Mouse (Mus musculus) urinary bladder, adult 18-20 months (tissue): ENCODE measurements around the gene Samd4.

Experiments used
- DNase-seq, 2 experiments: peaks; one replicate each; pipeline ENCODE4 v3.0.0; 2022; ENCODE audit warnings: low spot score in 2 of 2, mixed read lengths in 2 of 2

Samd4 gene

DNA sequence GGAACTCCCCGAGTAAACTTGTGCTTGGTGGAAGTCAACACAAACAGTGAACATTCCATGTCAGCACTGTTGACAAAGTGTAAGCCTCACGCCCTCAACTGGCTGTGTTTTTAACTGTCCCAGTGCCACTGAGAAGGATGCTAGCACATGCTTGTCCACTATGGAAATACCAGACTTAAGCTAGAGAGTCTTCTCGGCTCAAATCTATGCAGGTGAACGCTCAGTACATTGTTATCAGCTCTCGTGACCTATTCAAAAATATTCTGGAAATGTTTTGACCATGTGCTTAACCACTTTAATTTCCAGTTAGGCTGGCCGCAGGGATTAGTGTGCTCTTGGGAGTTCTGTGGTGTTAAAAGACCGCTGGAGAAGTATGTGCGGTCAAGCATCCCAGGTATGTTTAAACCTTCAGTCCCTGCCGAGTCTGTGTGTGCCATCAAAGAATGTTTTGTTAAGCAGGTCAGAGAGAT, 73.0 kb downstream of the Samd4 start:
- no peak for DNase-seq

DNA sequence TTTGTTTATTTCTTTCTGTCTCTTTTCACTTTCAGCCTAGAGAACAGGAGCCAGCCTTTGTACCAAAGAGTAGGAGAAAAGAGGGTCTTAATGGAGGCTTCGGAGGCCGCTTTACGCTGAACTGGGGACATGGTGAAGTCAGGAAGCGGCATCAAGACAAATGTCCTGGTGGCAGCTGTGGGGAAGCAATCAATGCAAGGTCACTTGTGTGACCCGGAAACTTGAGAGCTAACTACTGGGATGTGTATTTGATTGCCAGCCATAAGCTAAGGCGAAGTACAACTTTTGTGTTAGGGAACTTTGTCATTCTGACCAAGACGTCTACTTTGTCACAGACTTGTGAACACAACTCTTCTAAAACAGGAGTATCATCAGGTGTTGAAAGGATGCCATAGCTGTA, 73.5 kb downstream of the Samd4 start:
- DNase-seq: no peak

DNA sequence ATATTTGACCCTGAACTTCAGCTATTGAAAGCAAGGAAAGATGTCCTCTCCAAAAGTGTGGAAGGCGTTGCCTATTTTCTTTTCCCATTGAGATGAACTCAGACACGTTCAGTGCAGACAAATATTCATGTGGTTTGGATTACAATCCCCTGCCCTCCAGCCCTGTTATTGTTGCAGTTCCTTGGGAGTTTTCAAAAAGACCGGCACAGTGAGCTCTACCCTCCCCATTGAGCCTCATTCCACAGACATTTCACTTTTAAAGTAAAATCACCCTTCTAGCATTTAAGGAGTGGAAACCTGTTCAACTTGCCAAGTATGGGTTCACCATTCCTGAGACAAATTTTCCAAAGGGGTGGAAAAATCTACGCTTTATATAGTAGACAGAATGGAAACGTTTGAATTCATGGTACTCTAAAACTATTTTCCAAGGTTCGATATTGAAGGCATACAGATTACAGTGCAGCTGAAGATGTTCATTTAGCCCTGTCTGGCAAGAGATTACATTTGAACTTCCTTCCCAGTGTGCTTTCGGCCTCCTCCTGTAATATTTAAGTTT, 76.6 kb downstream of the Samd4 start:
- no peak for DNase-seq

DNA sequence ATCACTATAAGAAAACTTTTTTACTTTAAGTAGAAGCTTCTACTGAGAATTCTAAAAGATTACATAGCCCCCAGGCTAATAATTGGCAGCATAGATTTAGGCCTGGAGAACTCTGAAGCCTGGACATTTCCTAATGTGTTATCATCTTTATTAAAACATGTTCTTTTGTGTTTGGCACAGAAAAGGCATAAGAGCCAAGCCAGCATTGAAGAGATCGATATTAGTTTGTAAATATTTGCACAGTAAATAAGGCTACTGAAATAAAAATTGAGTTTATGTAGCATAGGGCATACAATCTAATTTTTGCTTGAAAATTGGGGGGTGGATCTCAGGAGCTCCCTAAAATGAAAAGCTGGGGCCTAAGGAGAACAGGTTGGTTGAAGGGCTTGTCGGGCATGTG, 77.2 kb downstream of the Samd4 start:
- DNase-seq: no peak

DNA sequence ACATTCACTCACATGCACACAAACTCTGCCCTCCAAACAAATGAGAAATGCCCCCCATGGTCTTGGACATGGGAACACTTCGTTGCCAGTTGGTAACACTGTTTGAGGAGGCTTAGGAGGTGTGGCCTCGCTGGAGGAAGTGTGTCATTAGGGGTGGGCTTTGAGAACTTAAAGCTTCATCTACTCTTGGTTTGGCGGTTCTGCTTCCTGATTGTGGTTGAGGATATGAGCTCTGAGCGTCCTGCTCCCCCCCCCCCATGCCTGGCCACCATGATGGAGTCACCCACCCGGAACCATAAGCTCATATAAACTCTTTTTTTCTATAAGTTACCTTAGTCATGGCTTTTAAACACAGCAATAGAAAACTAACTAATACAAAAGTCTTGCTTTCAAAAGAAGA, 80.2 kb downstream of the Samd4 start:
- no peak for DNase-seq

DNA sequence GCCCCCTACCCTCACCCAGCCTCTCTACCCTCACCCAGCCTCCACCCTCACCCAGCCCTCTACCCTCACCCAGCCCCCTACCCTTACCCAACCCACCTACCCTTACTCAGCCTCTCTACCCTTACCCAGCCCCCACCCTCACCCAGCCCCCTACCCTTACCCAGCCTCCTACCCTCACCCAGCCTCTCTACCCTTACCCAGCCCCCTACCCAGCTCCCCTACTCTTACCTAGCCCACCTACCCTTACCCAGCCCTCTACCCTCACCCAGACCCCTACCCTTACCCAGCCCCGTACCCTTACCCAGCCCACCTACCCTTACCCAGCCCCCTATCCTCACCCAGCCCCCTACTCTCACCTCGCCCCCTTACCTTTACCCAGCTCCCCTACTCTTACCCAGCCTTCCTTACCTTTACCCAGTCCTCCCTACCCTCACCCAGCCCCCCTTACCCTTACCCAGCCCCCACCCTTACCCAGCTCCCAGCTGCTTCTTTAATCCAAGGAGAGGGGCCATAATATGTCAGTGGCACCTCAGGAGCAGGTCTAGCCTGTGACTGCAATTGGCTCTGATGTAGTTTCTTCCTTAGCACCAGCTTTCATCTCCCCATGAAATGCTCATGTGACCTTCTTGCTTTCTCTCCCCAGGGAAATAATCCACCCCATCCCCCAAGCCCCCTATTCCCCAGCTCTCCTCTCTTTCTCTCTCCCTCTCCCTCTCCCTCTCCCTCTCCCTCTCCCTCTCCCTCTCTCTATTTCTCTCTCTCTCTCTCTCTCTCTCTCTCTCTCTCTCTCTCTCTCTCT, 81.6 kb downstream of the Samd4 start:
- DNase-seq: no peak

DNA sequence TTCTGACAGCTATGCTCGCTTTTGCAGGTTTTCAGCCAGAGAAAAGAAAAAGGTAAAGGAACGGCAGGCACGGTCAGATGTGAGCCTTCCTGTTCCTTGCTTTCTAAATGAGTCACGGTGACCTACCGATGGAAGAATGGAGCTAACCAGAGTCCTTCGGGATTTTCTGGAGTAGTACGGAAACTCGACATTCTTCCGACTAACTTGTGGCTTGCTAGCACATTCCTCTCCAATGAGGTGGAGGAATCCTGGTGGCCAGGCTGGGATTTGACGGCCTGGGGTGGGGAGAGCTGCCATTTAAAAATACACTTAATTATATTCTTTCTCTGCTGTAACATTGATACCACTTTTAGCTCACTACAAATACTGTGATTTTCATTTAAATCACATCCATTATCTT, 83.6 kb downstream of the Samd4 start:
- DNase-seq: no peak

DNA sequence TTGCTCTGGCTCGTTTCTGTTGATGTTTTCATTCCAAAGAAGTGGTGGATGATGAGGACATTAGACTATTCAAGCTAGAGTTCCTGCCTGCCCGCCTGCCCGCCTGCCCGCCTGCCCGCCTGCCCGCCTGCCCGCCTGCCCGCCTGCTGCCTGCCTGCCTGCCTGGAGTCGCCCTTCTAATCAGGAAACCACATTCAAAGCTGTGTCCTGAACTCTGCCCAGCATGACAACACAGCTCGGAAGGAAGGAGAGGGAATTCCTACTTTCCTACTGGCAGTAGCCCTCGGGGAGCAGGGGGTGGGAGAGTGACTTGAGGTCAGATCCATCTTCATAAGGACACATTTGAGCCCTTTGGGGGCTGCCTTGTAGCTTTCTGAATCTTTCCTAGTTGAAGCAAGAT, 85.4 kb downstream of the Samd4 start:
- no peak for DNase-seq

DNA sequence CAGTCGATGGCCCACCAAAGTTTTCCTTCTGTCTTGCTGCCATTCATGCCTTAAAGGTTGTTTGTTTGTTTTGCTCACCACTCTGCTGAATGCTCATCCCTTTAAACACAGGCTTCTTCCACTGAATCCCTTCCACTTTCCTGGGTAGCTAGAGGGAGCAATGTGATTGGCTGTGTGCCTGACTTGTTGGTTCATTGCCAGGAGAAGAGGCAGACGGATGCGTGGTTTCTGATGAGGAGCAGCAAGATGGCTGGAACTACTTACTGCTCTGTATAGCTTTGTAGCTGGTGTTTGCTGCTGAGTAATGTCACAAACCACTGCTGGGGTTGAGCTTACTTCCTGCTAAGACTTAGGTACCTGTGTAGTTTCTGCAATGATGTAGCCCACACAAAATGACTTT, 88.0 kb downstream of the Samd4 start:
- DNase-seq: no peak

DNA sequence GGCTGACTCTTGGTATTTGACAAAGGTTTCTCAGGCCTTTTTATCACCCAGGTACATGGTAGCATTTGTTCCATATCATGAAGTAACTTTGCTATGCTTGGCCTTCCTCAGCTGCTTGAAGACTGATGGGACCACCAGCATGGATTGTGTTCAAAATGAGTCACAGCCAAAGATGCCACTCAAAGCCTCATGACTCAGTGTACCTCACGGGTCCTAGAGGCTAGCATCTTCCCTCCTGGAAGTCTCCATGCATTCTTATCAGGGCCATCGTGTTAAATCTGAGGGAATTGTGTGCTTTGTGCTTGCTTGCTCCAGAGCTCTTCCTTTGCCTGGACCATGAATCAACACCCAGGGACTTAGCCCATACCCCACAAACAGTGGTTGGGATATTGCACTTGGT, 89.1 kb downstream of the Samd4 start:
- DNase-seq: no peak

DNA sequence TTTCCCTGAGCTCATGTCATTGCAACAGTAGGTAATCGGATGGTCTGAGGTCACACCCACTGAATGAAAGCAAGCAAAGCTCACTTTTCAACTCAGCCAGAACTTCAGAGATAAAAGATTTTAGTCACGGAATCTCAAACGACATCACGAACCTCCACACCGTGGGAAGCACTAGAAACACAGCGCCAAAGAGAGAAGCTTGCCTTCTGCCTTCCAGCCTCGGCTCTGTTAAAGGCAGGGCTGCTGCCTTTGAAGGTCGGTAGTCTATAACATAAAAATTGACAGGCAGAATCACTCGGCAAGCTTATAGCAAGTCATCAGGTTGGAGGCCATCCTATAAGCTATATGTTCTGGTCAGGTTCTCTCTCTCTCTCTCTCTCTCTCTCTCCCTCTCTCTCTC, 92.2 kb downstream of the Samd4 start:
- DNase-seq: no peak

DNA sequence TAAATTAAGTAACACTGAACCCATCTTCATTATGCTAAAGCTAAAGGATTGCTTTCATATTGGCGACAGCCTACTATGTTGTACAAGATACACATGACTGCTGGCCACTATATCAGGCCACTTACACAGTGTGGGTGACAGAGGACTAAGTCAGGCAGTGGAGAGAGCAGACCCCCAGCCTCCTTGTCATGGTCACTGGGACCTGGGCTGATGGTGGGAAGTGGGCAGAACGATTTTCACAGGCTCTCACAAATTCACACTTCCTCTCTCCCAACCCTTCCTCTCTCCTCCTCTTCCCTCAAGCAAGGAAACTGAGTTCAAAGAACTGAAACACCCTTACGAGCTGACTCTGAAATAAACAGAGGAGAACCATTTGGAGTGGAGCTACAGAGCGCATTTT, 93.3 kb downstream of the Samd4 start:
- DNase-seq: no peak

DNA sequence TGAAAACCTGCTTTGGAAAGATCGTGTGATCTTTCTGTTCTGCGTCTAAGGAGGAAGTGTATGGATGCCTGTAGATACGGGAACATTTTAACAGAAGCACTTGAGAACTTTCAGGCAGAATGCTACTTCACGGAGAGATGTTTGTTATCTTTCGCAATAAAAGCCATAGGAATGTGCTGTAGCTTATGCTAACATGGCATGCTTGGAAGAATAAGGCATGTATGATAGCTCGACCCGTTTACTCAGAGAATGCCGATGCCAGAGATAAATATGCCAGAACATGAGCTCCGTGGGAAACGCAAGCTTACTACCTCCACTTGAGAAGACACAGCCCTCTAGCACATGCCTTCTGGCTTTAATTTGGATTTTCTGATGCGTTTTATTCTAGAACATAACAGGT, 94.1 kb downstream of the Samd4 start:
- peak in 1 of 2 experiments; percentile 22 for DNase-seq

DNA sequence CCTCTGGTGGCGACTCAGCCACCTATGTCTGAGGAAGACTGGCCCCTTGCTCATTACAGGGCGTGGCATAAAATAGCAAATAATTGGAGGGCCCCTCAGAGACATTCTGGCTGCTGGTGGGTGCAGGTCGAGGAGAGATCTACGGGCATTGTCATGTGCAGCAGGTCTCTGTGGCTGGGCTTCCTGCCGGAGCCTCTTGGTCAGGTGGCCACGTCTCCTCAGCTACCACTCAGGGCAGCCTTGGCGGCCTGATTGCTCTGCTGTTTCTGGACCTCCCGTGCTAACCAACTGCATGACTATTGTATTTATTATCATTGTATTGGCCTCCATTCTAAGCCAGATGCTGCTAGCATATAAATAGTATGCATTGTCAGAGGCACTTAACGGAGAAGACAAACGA, 95.0 kb downstream of the Samd4 start:
- DNase-seq: no peak

DNA sequence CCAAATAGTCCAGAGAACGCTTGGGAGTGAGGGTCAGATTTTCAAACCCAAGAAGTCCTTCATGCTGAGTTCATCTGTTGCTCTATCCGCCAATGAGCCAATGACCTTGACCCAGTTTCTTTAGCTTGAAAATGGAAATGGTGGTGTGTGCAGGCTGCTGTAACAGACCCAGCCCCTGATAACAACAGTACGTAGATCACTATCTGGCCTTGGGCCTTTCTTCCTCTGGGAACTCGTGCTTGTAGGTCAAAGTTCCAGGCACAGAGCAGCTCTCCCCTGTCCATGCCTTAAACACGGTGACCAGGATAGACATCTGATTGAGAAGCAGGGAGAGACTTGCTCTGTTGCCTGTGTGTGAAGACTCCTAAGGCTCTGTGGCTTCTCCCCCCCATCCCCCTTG, 96.5 kb downstream of the Samd4 start:
- no peak for DNase-seq

DNA sequence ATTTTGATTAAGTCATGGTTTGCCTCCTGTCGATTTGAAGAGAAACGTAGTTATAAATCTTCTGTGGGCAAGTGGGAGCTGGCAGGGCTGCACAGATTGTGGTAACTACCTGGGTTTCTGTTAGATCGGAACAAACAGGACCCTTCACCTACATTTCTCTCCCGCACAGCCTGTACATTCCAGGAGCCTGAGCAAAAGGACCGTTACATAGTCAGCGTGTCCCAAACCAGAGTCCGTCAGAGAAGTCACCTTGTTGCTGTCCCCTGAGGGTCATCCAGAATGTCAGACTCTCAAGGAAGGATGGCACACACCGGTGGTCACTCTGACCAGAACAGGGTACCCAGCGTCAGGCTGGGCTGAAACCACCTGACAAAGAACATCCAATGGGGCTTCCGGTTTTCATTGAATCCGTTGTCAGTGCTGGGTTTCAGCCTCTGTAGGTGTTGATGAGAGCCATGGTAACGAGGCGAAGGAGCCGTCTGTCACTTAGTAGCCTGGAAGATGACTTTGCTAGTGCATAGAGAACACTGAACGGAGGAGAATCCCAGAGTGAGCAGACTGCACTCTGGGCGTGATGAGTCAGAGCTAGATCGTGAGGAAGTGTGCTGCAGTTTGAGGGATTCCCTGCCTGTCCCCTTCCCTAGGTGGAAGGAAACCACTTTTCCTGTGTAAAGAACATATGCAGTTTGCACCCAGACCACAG, 98.2 kb downstream of the Samd4 start:
- no peak for DNase-seq

DNA sequence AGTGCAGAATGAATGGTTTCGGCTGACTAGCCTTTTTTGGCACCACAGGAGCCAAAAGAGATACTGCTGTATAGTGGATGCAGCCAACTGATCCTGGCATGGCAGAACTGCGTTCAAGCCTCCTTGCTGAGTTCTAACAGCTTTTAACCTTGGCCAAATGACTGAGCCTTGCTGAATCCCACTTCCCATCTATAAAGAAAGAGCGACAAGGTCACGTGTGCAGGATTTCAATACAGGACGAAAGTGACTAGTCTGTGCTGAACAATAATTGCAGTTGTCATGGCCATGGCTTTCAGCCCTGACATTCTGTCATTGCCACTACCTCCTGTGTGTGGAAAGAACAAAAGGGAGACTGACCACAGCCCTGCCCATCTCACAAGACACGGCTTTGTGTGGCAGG, 99.5 kb downstream of the Samd4 start:
- DNase-seq: no peak

DNA sequence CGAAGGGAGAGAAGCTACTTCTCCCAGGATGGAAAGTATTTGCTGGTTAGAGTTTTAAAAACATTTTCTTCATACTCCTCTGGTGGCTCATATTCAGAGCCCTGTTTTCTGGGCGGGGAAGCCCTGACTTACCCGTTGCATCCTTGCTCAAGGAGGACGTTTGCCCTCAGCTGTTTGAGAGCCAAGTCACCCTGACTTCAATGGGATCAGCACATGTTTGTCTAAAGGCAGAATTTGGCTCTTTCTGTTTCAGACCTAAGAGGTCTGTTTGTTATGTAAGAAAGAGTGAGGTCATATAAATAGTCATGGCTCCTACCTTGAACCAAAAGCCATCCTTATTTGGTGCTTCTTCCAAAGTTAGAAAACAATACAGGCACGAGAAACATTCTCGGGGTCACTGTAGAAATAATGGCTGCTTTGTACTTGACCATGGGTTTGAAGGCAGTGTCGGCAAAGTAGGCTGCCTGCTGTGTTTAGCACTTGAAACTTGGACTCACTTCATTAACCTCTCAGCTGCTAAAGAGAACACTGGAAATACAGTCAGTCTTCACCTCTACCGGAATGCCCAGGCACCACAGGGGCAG, 102.0 kb downstream of the Samd4 start:
- no peak for DNase-seq

DNA sequence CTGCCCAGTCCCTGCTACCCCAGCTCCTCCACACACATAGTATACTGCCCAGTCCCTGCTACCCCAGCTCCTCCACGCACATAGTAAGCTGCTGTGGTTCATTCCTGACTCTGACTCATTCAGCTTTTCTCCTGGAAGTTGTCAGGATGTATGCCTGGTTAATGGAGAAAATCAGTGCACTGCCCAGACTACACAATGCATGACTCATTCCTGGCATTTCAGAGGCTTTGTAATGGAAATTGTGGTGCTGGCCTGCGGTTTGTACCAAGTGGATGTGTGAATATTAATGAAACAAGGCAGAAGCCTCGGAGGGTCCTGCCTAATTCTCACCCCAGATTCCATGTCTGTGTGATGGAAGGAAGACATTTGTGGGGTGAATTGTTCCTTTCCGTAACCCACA, 107.0 kb downstream of the Samd4 start:
- DNase-seq: no peak

DNA sequence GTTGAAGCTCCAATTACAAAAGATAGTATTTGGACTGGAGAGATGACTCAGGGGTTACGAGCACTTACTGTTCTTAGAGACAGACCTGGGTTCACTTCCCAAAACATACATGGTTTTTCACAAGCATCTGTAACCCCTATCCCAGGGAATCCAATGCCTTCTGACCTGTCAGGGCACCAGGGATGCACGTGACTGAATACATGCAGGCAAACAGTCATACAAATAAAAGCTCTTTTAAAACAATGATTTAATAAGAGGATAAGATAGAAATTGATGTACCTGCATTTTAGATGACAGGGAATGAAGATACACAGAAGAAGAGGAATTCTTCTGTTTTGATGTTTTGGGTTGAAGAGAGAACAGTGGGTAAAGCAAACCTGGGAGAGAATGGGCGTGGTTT, 107.8 kb downstream of the Samd4 start:
- DNase-seq: no peak

DNA sequence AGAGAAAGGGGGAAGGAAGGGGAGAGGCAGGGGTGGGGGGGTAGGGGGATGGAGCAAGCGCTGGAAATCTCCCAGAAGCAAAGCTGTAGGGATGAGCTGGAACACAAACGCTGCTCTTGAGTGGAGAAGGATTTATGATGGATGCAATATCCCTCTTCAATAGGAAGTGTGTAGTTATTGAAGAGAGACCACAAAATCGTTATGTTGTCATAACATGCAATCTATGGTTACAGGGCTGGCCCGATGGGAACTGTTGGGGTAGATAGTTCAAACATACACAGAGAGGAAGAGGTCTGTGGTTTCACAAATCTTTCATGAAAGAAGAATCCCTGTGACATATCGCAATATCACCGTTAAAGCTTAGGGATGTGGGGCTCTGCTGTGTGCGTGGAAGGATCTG, 112.0 kb downstream of the Samd4 start:
- DNase-seq: no peak

DNA sequence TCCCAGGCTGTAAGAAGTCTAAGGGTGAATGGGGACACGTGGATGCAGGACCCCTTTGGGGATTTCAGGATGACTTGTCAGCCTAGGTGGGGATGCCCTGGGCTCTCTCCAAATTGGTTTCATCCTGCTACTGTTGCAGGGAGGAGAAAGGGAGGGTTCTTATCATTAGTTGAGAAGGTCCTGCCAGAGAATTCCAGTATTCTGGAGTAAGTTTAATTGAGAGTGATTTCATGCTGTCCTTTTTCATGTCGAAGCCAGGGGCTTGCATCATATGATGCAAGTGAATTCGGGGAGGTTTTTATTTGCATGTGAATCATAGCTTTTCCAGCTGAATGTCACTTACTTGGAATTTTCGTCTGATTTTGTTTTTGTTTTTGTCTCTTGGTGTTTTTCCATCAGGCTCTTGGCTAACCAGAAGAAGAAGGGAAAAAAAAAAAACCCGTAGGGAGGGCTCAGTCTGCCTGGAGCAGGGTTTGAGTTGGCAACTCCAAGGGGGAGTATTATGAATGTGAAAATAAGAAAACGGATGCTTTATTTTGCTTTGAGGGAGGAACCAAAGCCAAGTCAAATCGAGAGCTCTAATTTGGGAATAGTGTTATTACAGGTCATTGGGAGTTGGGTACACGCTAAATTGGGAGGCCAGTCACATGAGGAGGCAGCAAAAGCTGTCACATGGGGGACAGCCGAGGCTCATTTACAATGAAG, 116.8 kb downstream of the Samd4 start:
- DNase-seq: peak in 1 of 2 experiments; percentile 20
